ENCODE assay signal across 8 mouse cellular contexts in the genomic region with DNA sequence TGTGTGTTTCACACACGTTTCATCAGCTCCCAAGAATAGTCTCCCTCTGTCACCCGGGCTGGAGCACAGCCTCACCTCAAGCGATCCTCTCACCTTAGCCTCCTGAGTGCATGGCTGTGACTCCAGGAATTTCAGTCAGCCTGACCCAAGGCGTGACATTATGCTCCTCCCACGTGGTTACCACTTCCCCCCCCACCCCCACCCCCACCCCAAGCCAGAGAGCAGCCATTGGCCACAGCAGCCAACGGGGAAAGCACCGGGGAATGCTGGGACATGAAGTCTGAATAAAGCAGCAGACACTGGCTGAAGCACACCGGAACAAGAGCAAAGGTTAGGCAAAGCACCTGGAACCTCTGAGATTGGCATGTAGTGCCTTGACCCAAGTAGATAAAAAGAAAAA. TPM values are rescaled to one million over a fixed set of nuclear protein-coding genes. Genes with fewer than 3 reads are reported as not detected.
DNase-seq lines count a peak whose midpoint lies in the region; ATAC-seq and TF ChIP-seq lines count a peak whose summit lies in the region.

No protein-coding gene starts in this region.

- no peaks in the 10 kb centered on the region for H3K27me3 ChIP-seq in testis, adult 2 months (ENCODE audit: control insufficient read depth, insufficient read depth, low read length)
- H3K27me3 ChIP-seq in heart, embryonic 13.5 days (replicated peaks), result no peaks in the 10 kb centered on the region
- no peaks in the 10 kb centered on the region for H3K27me3 ChIP-seq in midbrain, embryonic 13.5 days

- TF ChIP-seq POLR2A in testis, adult 2 months (IDR thresholded peaks at IDR 0.05; ENCODE audit: control insufficient read depth, low read depth, low read length), result no peak

- 28% methylated on average over 8 of the region's 8 CpGs for WGBS in heart, embryonic 13.5 days
- 38% methylated on average over 8 of the region's 8 CpGs for WGBS in midbrain, embryonic 13.5 days

- H3K36me3 ChIP-seq in testis, adult 2 months (ENCODE audit: control insufficient read depth, insufficient read depth, low read length), result no peaks in the 10 kb centered on the region
- no peaks in the 10 kb centered on the region for H3K36me3 ChIP-seq in heart, embryonic 13.5 days
- no peaks in the 10 kb centered on the region for H3K36me3 ChIP-seq in midbrain, embryonic 13.5 days

- peaks cover 3% of the 10 kb centered on the region; the same call in 1 of the 2 replicates for H3K9me3 ChIP-seq in heart, embryonic 13.5 days
- H3K9me3 ChIP-seq in midbrain, embryonic 13.5 days, result no peaks in the 10 kb centered on the region

- peak overlapping the region; percentile 89; the same call in 1 of the 2 replicates for H3K27ac ChIP-seq in testis, adult 2 months (ENCODE audit: control insufficient read depth, insufficient read depth, low read depth, low read length)
- no peak overlapping the region for H3K27ac ChIP-seq in heart, embryonic 13.5 days (replicated peaks)
- no peak overlapping the region for H3K27ac ChIP-seq in midbrain, embryonic 13.5 days

- H3K9ac ChIP-seq in heart, embryonic 13.5 days, result no peak overlapping the region; the same call in 1 of the 2 replicates
- H3K9ac ChIP-seq in midbrain, embryonic 13.5 days (replicated peaks), result no peak overlapping the region

- TF ChIP-seq CTCF in testis, adult 2 months (IDR thresholded peaks at IDR 0.05; ENCODE audit: control insufficient read depth, insufficient read depth, insufficient replicate concordance, low read depth, low read length), result no peak

- peak overlapping the region; percentile 60; the same call in 1 of the 2 replicates for H3K4me3 ChIP-seq in testis, adult 2 months (ENCODE audit: control insufficient read depth, low read depth, low read length)
- H3K4me3 ChIP-seq in heart, embryonic 13.5 days, result peak overlapping the region; percentile 26
- no peak overlapping the region for H3K4me3 ChIP-seq in midbrain, embryonic 13.5 days (replicated peaks)

- ATAC-seq in heart, embryonic 13.5 days (ENCODE audit: extremely low read depth, insufficient number of reproducible peaks, low FRiP score, low TSS enrichment), result no peak; the same call in 1 of the 2 replicates
- ATAC-seq in midbrain, embryonic 13.5 days, result peak; percentile 63

- H3K4me1 ChIP-seq in testis, adult 2 months (ENCODE audit: control insufficient read depth, insufficient read depth, low read length), result peaks cover 6% of the 10 kb centered on the region
- H3K4me1 ChIP-seq in heart, embryonic 13.5 days, result no peaks in the 10 kb centered on the region
- H3K4me1 ChIP-seq in midbrain, embryonic 13.5 days (replicated peaks), result no peaks in the 10 kb centered on the region

- peak overlapping the region; percentile 55 for H3K4me2 ChIP-seq in heart, embryonic 13.5 days
- H3K4me2 ChIP-seq in midbrain, embryonic 13.5 days (replicated peaks), result no peak overlapping the region

- DNase-seq in testis, postnatal 10 days (ENCODE audit: low spot score), result no peak
- DNase-seq in kidney, postnatal 14 days, result peak; percentile 50
- no peak for DNase-seq in cerebellum, adult 11 months
- DNase-seq in left cerebral cortex, adult 18-20 months (ENCODE audit: low spot score in 2 of 2), result no peak
- no peak for DNase-seq in B cell, adult 2 months

RNA-seq across cellular contexts. Expression of a gene that starts 21.5 kb away (rescaled TPM):
- polyA plus RNA-seq in testis, adult 2 months (2012; rRNA removed), result 31.3 and 33.3 TPM in 2 replicates
- polyA plus RNA-seq in heart, embryonic 13.5 days (2015; fragmentation: Nextera tagmentation; extraction: Ambion mirVana), result not detected in 2 replicates
- not detected in 2 replicates for polyA plus RNA-seq in midbrain, embryonic 13.5 days (2015; fragmentation: Nextera tagmentation; extraction: Ambion mirVana)
- total RNA-seq in left cerebral cortex, adult 18-20 months (2021), result not detected

RNA-seq across cellular contexts. Expression of a gene that starts 47.3 kb away (rescaled TPM):
- 6.4 and 7.4 TPM in 2 replicates for polyA plus RNA-seq in testis, adult 2 months (2012; rRNA removed)
- polyA plus RNA-seq in heart, embryonic 13.5 days (2015; fragmentation: Nextera tagmentation; extraction: Ambion mirVana), result 8.4 and 10.6 TPM in 2 replicates
- 14.9 and 16.1 TPM in 2 replicates for polyA plus RNA-seq in midbrain, embryonic 13.5 days (2015; fragmentation: Nextera tagmentation; extraction: Ambion mirVana)
- total RNA-seq in left cerebral cortex, adult 18-20 months (2021), result 10 to 100 TPM; 35.9 to 36.3 TPM

Comparison
In these comparisons a context has a peak if more than half of its experiments do, and no peak if none do; other contexts are left out.
1. RNA of a gene that starts 21.5 kb away (polyA plus RNA-seq): 31.3 to 33.3 TPM in testis, adult 2 months; not detected in heart, embryonic 13.5 days and not detected in midbrain, embryonic 13.5 days; every median in the first group is over 10 times any median in the second.